12 mouse cellular contexts compared by ENCODE assay signal in the genomic region with DNA sequence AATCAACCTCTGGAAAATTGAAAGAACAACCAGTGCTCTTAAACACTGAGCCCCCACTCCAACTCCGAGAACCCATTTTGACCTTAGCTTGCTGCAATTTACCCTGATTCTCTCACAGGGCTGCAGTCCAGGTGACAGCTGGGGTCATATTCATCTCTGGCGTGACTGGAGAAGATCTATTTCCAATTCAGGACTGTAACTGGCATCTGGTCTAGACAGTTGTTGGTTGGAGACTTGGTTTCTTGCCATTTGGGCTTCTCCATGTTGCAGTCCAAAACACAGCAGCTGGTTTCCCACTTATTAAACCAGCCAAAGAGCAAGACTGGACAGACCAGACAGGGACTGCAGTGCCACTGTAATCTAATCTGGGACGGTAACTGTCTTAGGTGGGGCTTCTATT.
"Had no signal": no experiment of that assay in that cellular context is flagged by ENCODE, and none has a peak within 500 bp of the region (broad histone marks: within the 10 kb centered on the region; RNA-seq: fewer than 3 reads in every experiment).

No protein-coding gene starts in this region.

- DNase-seq: kidney, adult 9 months; kidney, postnatal 36 days; lung, adult 2 months; lung, postnatal 4 days; midbrain, embryonic 14.5 days; right cerebral cortex, postnatal 14 days; thymus, postnatal 36 days had no signal

- H3K36me3 ChIP-seq: limb, embryonic 10.5 days; liver, embryonic 15.5 days; midbrain, embryonic 10.5 days had no signal

- H3K4me2 ChIP-seq: liver, embryonic 11.5 days; liver, embryonic 15.5 days had no signal

- H3K4me3 ChIP-seq: layer of hippocampus, adult 2 months; limb, embryonic 10.5 days; liver, embryonic 15.5 days; midbrain, embryonic 10.5 days had no signal
